Mouse (Mus musculus): ENCODE results near the gene Usf1. TPM values are rescaled to one million over a fixed set of nuclear protein-coding genes. Genes with fewer than 3 reads are reported as not detected.

Gene Usf1
- polyA plus RNA-seq, 1 experiment from 2014 or later, result 235 TPM

DNA sequence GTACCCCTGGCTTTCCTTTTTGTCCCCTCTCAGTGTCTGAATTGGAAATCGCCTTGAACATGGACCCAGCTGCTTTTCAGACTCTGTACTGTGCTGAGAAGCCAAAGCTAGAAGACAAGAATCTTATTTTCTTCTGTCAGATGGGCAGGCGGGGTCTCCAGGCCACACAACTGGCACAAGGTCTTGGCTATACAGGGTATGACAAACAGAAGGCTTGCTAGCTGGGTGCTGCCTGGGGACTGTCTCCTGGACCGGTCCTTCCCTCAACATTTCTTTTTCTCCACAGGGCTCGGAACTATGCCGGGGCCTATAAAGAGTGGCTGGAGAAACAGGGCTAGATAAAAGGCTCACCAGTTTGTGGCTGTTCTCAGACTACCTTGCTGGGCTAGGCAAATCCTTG is 8.8 kb downstream of the Usf1 start:
- peaks cover 52% of the 10 kb centered on the region for H3K36me3 ChIP-seq
- no peak overlapping the region for H3K4me2 ChIP-seq (replicated peaks)
- H3K4me1 ChIP-seq, result no peaks in the 10 kb centered on the region
- H3K9ac ChIP-seq (replicated peaks), result no peak overlapping the region
- 70% methylated on average over 5 of the region's 5 CpGs for WGBS
- ATAC-seq (replicated peaks), result no peak
- no peaks in the 10 kb centered on the region for H3K27me3 ChIP-seq
- no peak overlapping the region for H3K27ac ChIP-seq (replicated peaks)
- no peak overlapping the region for H3K4me3 ChIP-seq
- no peaks in the 10 kb centered on the region for H3K9me3 ChIP-seq

DNA sequence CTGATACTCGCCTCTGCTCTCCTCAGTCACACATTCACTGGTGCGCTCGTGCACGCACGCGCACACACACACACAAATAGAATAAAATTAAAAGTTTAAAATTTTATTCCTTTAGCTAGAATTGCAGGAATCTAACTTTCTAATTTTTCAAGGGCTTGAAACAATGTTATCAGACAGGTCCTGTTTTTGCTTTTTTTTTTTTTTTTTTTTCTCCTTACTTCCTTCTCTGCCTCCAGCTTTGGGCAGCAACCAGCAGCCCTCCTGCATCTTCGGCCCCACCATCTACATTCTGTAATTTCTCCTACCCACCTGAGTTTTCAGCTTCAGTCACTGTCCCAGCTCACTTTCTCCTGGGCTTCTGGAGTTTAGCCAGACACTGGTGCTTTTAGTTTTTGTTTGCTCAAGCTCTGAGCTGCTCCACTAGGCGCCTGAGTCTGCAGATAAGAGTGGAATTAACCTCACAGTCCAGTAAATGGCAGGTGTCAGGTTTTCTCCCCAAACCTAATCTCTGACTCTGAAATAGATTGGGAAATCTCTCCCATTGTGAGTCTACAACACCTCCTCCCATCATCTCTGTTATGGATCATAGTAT is 11.5 kb downstream of the Usf1 start:
- no peak overlapping the region for H3K9ac ChIP-seq (replicated peaks)
- 89% methylated on average over 8 of the region's 8 CpGs for WGBS
- no peaks in the 10 kb centered on the region for H3K9me3 ChIP-seq
- H3K4me2 ChIP-seq (replicated peaks), result no peak overlapping the region
- H3K27ac ChIP-seq (replicated peaks), result no peak overlapping the region
- no peaks in the 10 kb centered on the region for H3K4me1 ChIP-seq
- no peaks in the 10 kb centered on the region for H3K27me3 ChIP-seq
- H3K4me3 ChIP-seq, result no peak overlapping the region
- no peak for ATAC-seq (replicated peaks)
- peaks cover 29% of the 10 kb centered on the region for H3K36me3 ChIP-seq

GRCm38 (mm10) chr1:171424638-171425037 is 13.5 kb downstream of the Usf1 start:
- 80% methylated on average over 5 of the region's 5 CpGs for WGBS
- no peak for ATAC-seq (replicated peaks)
- Histone ChIP-seq H3K27ac (replicated peaks) (no peak overlapping the region), H3K9me3 (no peaks in the 10 kb centered on the region), H3K9ac (replicated peaks) (no peak overlapping the region), H3K36me3 (peaks cover 10% of the 10 kb centered on the region), H3K4me2 (replicated peaks) (no peak overlapping the region), H3K4me3 (no peak overlapping the region), H3K27me3 (no peaks in the 10 kb centered on the region), H3K4me1 (no peaks in the 10 kb centered on the region)

GRCm38 (mm10) chr1:171425126-171425525 is 14.0 kb downstream of the Usf1 start:
- Histone ChIP-seq H3K9ac (replicated peaks) (no peak overlapping the region), H3K9me3 (no peaks in the 10 kb centered on the region), H3K4me1 (no peaks in the 10 kb centered on the region), H3K4me3 (no peak overlapping the region), H3K4me2 (replicated peaks) (no peak overlapping the region), H3K27me3 (no peaks in the 10 kb centered on the region), H3K36me3 (peaks cover 6% of the 10 kb centered on the region; the same call in 1 of the 2 replicates), H3K27ac (replicated peaks) (no peak overlapping the region)
- no peak for ATAC-seq (replicated peaks)
- WGBS, result 87% methylated on average over 4 of the region's 4 CpGs

DNA sequence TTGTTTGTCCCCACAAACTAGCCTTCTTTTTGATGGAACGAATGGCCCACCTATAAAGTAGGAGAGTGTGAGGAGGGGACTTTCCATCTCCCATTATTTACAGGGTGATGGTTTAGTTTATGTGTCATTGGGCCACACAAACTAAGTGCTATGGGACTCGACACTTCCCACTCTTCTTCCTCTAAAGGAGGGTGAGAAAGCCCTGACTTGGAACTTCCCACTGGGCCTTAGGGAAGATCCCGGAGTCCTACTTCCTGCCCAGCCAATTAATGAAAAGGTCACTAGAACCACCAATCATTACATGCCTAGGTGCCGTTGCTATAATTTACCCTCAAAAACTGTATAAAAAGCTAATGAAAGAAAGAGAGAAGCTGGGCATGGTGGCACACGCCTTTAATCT is 21.0 kb downstream of the Usf1 start:
- WGBS, result 80% methylated on average over 5 of the region's 5 CpGs
- no peaks in the 10 kb centered on the region for H3K36me3 ChIP-seq
- H3K4me2 ChIP-seq (replicated peaks), result no peak overlapping the region
- H3K9me3 ChIP-seq, result no peaks in the 10 kb centered on the region
- peaks cover 2% of the 10 kb centered on the region for H3K4me1 ChIP-seq
- H3K9ac ChIP-seq (replicated peaks), result no peak overlapping the region
- H3K27ac ChIP-seq (replicated peaks), result no peak overlapping the region
- peaks cover 5% of the 10 kb centered on the region; the same call in 1 of the 2 replicates for H3K27me3 ChIP-seq
- no peak overlapping the region for H3K4me3 ChIP-seq
- no peak for ATAC-seq (replicated peaks)

DNA sequence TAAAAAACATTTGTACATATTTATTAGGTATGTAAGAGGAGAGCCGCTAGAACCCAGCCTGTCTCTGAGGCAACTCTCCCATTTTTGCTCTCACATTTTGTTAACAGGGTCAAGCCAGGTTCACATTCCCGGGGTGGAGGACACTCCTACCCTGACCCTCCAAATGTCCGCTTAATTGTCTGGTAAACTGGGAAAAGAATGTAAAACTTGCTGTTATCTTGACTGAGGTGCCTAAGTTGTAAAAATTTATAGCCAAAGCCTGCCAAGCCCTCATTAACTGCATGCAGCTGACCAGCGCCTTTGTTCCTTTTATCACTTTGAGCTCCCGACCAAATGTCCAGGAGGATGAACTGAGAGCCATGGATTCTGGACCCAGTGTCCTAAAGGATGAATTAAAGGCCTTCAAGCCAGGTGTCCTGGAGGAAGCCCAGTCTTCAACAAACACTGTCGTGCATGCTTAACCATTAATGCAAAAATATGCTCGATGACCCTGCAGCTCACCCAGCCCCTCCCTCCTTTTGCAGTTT is 24.2 kb downstream of the Usf1 start:
- Histone ChIP-seq H3K27me3 (peaks cover 29% of the 10 kb centered on the region; the same call in 1 of the 2 replicates), H3K4me2 (replicated peaks) (no peak overlapping the region), H3K27ac (replicated peaks) (no peak overlapping the region), H3K4me3 (no peak overlapping the region), H3K9ac (replicated peaks) (no peak overlapping the region), H3K36me3 (no peaks in the 10 kb centered on the region), H3K4me1 (peaks cover 10% of the 10 kb centered on the region), H3K9me3 (no peaks in the 10 kb centered on the region)
- 66% methylated on average over 7 of the region's 7 CpGs for WGBS
- no peak for ATAC-seq (replicated peaks)

DNA sequence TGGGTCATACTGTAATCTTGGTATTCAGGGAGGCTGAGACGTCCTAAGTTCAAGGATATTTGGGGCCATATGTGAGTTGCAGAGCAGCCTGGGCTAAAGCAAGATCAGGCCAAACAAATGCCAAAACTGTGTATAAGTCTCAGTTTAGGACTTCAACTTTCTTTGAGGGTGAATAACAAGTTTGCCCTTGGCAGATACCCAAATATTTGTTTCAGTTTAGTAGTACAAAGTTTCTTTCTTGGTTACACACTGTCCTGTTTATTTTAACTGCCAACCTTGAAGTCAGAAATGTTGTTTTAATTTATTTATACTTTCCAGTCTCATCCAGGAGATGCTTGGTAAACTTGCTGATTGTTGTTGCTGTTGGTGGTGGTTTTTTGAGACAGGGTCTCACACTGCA is 24.9 kb downstream of the Usf1 start:
- Histone ChIP-seq H3K36me3 (no peaks in the 10 kb centered on the region), H3K4me3 (no peak overlapping the region), H3K9ac (replicated peaks) (no peak overlapping the region), H3K27ac (replicated peaks) (no peak overlapping the region), H3K4me2 (replicated peaks) (no peak overlapping the region), H3K9me3 (no peaks in the 10 kb centered on the region), H3K27me3 (peaks cover 29% of the 10 kb centered on the region; the same call in 1 of the 2 replicates), H3K4me1 (peaks cover 10% of the 10 kb centered on the region)
- ATAC-seq (replicated peaks), result no peak
- WGBS, result 69% methylated on average over 1 of the region's 1 CpGs

DNA sequence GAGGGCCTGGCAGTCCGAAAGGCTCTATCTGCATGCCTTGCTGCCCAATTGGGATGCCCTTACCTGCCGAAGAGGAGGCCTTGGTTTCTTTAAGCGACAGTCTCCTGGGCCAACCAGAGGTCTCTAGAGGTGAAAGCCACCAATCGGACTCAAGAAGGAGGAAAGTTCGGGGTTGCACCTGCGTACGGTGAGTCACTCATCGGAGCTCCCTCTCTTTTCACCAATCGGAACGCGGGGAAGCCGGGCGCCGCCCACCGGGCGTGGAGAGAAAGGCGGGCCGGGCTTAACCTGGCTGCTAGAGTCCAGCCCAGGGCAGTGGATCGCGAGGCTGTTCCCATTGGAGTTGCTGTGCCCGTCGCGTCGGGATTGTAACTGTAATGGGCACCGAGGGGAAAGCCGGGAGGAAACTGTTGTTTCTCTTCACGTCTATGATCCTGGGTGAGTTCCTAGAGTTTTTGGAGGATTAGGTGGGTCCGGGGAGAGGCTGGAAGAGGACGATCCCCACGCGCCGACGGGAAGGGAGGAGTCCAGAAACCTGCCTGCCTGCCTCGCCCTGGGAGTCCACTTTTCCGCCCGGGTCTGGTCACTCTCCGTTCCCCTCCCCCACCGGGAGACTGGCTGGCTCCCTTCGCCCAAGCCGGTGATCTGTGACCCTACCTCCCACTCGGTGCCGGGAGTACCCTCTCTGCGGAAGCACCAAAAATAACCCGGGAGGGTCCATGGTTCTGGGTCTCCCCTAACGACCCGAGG is 26.3 kb downstream of the Usf1 start, which contains the start of gene F11r:
Gene F11r, plus strand, starts transcription at position 272 of the 750 bp plus-strand sequence.
- H3K4me1 ChIP-seq, result peaks cover 10% of the 10 kb centered on the region
- peak within 1 kb of the TSS; percentile 19; the same call in 1 of the 2 replicates for H3K9ac ChIP-seq (replicated peaks)
- no peaks in the 10 kb centered on the region for H3K9me3 ChIP-seq
- ATAC-seq (replicated peaks), result peak; percentile 66
- peak within 1 kb of the TSS; percentile 46 for H3K4me2 ChIP-seq (replicated peaks)
- WGBS, result 1% methylated on average over 46 of the region's 46 CpGs
- H3K4me3 ChIP-seq, result peak within 1 kb of the TSS; percentile 37
- H3K36me3 ChIP-seq, result no peaks in the 10 kb centered on the region
- H3K27me3 ChIP-seq, result peaks cover 29% of the 10 kb centered on the region; the same call in 1 of the 2 replicates
- H3K27ac ChIP-seq (replicated peaks), result no peak within 1 kb of the TSS; the same call in 1 of the 2 replicates

- Histone ChIP-seq H3K4me2 (replicated peaks) (peak overlapping the region; percentile 46), H3K9me3 (no peaks in the 10 kb centered on the region), H3K4me1 (peaks cover 10% of the 10 kb centered on the region), H3K36me3 (no peaks in the 10 kb centered on the region), H3K27me3 (peaks cover 29% of the 10 kb centered on the region; the same call in 1 of the 2 replicates), H3K27ac (replicated peaks) (no peak overlapping the region), H3K9ac (replicated peaks) (peak overlapping the region; percentile 19; the same call in 1 of the 2 replicates), H3K4me3 (peak overlapping the region; percentile 37)
- ATAC-seq (replicated peaks), result peak; percentile 27; the same call in 1 of the 2 replicates
- WGBS, result 9% methylated on average over 18 of the region's 18 CpGs
These were observed 27.0 kb downstream of the Usf1 start for GRCm38 (mm10) chr1:171438014-171438670.

DNA sequence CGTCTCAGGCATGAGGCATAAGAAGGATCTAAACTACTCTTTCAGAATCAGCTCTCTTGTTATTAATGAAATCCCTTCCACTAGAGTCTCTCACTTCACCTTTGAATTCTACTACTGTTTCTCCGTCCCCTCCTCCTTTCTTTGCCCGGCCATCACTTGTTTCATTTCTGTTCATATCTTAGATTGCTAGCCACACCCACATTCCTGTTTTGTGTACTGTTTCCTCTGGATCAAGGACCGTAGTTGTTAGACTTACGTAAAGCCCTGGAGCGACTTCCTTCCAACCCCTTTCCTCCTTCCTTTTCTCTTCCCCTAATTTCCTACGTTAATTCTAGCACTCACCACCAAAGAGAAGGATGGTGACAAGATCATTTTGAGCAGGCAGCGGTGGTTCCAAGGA is 28.0 kb downstream of the Usf1 start:
- Histone ChIP-seq H3K4me1 (peaks cover 10% of the 10 kb centered on the region), H3K27ac (replicated peaks) (no peak overlapping the region), H3K27me3 (peaks cover 29% of the 10 kb centered on the region; the same call in 1 of the 2 replicates), H3K9ac (replicated peaks) (no peak overlapping the region), H3K9me3 (no peaks in the 10 kb centered on the region), H3K4me2 (replicated peaks) (no peak overlapping the region), H3K4me3 (no peak overlapping the region), H3K36me3 (no peaks in the 10 kb centered on the region)
- WGBS, result 60% methylated on average over 8 of the region's 8 CpGs
- ATAC-seq (replicated peaks), result no peak

GRCm38 (mm10) chr1:171440025-171440725 is 29.1 kb downstream of the Usf1 start:
- Histone ChIP-seq H3K9ac (replicated peaks) (no peak overlapping the region), H3K4me3 (no peak overlapping the region), H3K27me3 (peaks cover 29% of the 10 kb centered on the region; the same call in 1 of the 2 replicates), H3K9me3 (no peaks in the 10 kb centered on the region), H3K27ac (replicated peaks) (0 out of 2 replicates have a peak overlapping the region, but pooled peaks have one; percentile 18), H3K4me2 (replicated peaks) (no peak overlapping the region), H3K4me1 (peaks cover 10% of the 10 kb centered on the region), H3K36me3 (no peaks in the 10 kb centered on the region)
- ATAC-seq (replicated peaks), result no peak
- WGBS, result 55% methylated on average over 9 of the region's 9 CpGs

All from forebrain, embryonic 15.5 days (tissue).